Mouse (Mus musculus): ENCODE results near the gene Adh1. TPM values are rescaled to one million over a fixed set of nuclear protein-coding genes. Genes with fewer than 3 reads are reported as not detected.

Adh1 gene
- total and polyA plus RNA-seq, 2 experiments from 2014 or later = 10.8 to 73.9 TPM

GRCm38 (mm10) chr3:138305486-138306289, 44.9 kb downstream of the Adh1 start:
- H3K9ac ChIP-seq (replicated peaks; ENCODE audit: low read depth, low read length) = no peak overlapping the region
- H3K9me3 ChIP-seq (replicated peaks; ENCODE audit: control insufficient read depth, low read length) = no peaks in the 10 kb centered on the region
- H3K4me3 ChIP-seq (ENCODE audit: low read depth, low read length) = no peak overlapping the region
- no peak overlapping the region for H3K27ac ChIP-seq (ENCODE audit: low read depth)
- no peaks in the 10 kb centered on the region for H3K36me3 ChIP-seq (replicated peaks; ENCODE audit: control insufficient read depth, insufficient read depth, low read length)
- 74% methylated on average over 10 of the region's 10 CpGs for WGBS
- peaks cover 9% of the 10 kb centered on the region; the same call in 1 of the 2 replicates for H3K4me1 ChIP-seq (ENCODE audit: control insufficient read depth, insufficient read depth)
- no peak for ATAC-seq (ENCODE audit: insufficient read depth, low read depth)
- H3K4me2 ChIP-seq (ENCODE audit: low read depth, low read length) = no peak overlapping the region
- no peak for DNase-seq (ENCODE audit: low spot score)
- no peak for TF ChIP-seq EP300 (IDR thresholded peaks at IDR 0.05; ENCODE audit: low read depth)
- no peak for TF ChIP-seq CTCF (IDR thresholded peaks at IDR 0.05; ENCODE audit: low read depth)
- no peaks in the 10 kb centered on the region for H3K27me3 ChIP-seq (ENCODE audit: control insufficient read depth, insufficient read depth, low read length)

GRCm38 (mm10) chr3:138306290-138306683, 45.5 kb downstream of the Adh1 start:
- no peak for ATAC-seq (ENCODE audit: insufficient read depth, low read depth)
- 35% methylated on average over 8 of the region's 8 CpGs for WGBS
- TF ChIP-seq EP300 (IDR thresholded peaks at IDR 0.05; ENCODE audit: low read depth) (no peak), CTCF (IDR thresholded peaks at IDR 0.05; ENCODE audit: low read depth) (no peak)

GRCm38 (mm10) chr3:138309910-138310309, 49.1 kb downstream of the Adh1 start:
- Histone ChIP-seq H3K27me3 (ENCODE audit: control insufficient read depth, insufficient read depth, low read length) (no peaks in the 10 kb centered on the region), H3K9ac (replicated peaks; ENCODE audit: low read depth, low read length) (no peak overlapping the region), H3K27ac (ENCODE audit: low read depth) (no peak overlapping the region), H3K4me2 (ENCODE audit: low read depth, low read length) (no peak overlapping the region), H3K4me3 (ENCODE audit: low read depth, low read length) (no peak overlapping the region), H3K4me1 (ENCODE audit: control insufficient read depth, insufficient read depth) (no peaks in the 10 kb centered on the region), H3K36me3 (replicated peaks; ENCODE audit: control insufficient read depth, insufficient read depth, low read length) (no peaks in the 10 kb centered on the region), H3K9me3 (replicated peaks; ENCODE audit: control insufficient read depth, low read length) (no peaks in the 10 kb centered on the region)
- ATAC-seq (ENCODE audit: insufficient read depth, low read depth) = no peak
- 88% methylated on average over 8 of the region's 8 CpGs for WGBS
- TF ChIP-seq CTCF (IDR thresholded peaks at IDR 0.05; ENCODE audit: low read depth) = no peak
- no peak for DNase-seq (ENCODE audit: low spot score)

More at GRCm38 (mm10) chr3:138306290-138306683, 45.5 kb downstream of the Adh1 start:
- Histone ChIP-seq H3K27me3 (ENCODE audit: control insufficient read depth, insufficient read depth, low read length) (no peaks in the 10 kb centered on the region), H3K27ac (ENCODE audit: low read depth) (no peak overlapping the region), H3K4me2 (ENCODE audit: low read depth, low read length) (0 out of 2 replicates have a peak overlapping the region, but pooled peaks have one; percentile 3), H3K36me3 (replicated peaks; ENCODE audit: control insufficient read depth, insufficient read depth, low read length) (no peaks in the 10 kb centered on the region), H3K9me3 (replicated peaks; ENCODE audit: control insufficient read depth, low read length) (no peaks in the 10 kb centered on the region), H3K9ac (replicated peaks; ENCODE audit: low read depth, low read length) (no peak overlapping the region), H3K4me1 (ENCODE audit: control insufficient read depth, insufficient read depth) (peaks cover 9% of the 10 kb centered on the region; the same call in 1 of the 2 replicates), H3K4me3 (ENCODE audit: low read depth, low read length) (no peak overlapping the region)
- DNase-seq (ENCODE audit: low spot score) = no peak

GRCm38 (mm10) chr3:138311015-138311414, 50.2 kb downstream of the Adh1 start:
- Histone ChIP-seq H3K27ac (ENCODE audit: low read depth) (no peak overlapping the region), H3K9me3 (replicated peaks; ENCODE audit: control insufficient read depth, low read length) (no peaks in the 10 kb centered on the region), H3K4me2 (ENCODE audit: low read depth, low read length) (no peak overlapping the region), H3K36me3 (replicated peaks; ENCODE audit: control insufficient read depth, insufficient read depth, low read length) (no peaks in the 10 kb centered on the region), H3K4me1 (ENCODE audit: control insufficient read depth, insufficient read depth) (no peaks in the 10 kb centered on the region), H3K9ac (replicated peaks; ENCODE audit: low read depth, low read length) (no peak overlapping the region), H3K27me3 (ENCODE audit: control insufficient read depth, insufficient read depth, low read length) (no peaks in the 10 kb centered on the region), H3K4me3 (ENCODE audit: low read depth, low read length) (no peak overlapping the region)
- 77% methylated on average over 6 of the region's 6 CpGs for WGBS
- ATAC-seq (ENCODE audit: insufficient read depth, low read depth) = no peak
- DNase-seq (ENCODE audit: low spot score) = no peak
- TF ChIP-seq EP300 (IDR thresholded peaks at IDR 0.05; ENCODE audit: low read depth) = no peak
- 0 out of 2 replicates have a peak, but pooled peaks have one; percentile 9 for TF ChIP-seq CTCF (IDR thresholded peaks at IDR 0.05; ENCODE audit: low read depth)

GRCm38 (mm10) chr3:138312965-138313364, 52.2 kb downstream of the Adh1 start, which contains the start of gene Adh6a:
Gene Adh6a, plus strand, starts transcription at chr3:138313286.
- H3K4me2 ChIP-seq (ENCODE audit: low read depth, low read length) = no peak within 1 kb of the TSS
- H3K4me1 ChIP-seq (ENCODE audit: control insufficient read depth, insufficient read depth) = no peaks in the 10 kb centered on the region
- whole genome bisulfite sequencing = 83% methylated on average over 5 of the region's 5 CpGs
- H3K4me3 ChIP-seq (ENCODE audit: low read depth, low read length) = no peak within 1 kb of the TSS
- ATAC-seq (ENCODE audit: insufficient read depth, low read depth) (no peak), DNase-seq (ENCODE audit: low spot score) (no peak)
- no peak within 1 kb of the TSS for H3K9ac ChIP-seq (replicated peaks; ENCODE audit: low read depth, low read length)
- no peak within 1 kb of the TSS for H3K27ac ChIP-seq (ENCODE audit: low read depth)
- TF ChIP-seq CTCF (IDR thresholded peaks at IDR 0.05; ENCODE audit: low read depth) (no peak), EP300 (IDR thresholded peaks at IDR 0.05; ENCODE audit: low read depth) (no peak)
- no peaks in the 10 kb centered on the region for H3K27me3 ChIP-seq (ENCODE audit: control insufficient read depth, insufficient read depth, low read length)
- no peaks in the 10 kb centered on the region for H3K9me3 ChIP-seq (replicated peaks; ENCODE audit: control insufficient read depth, low read length)
- no peaks in the 10 kb centered on the region for H3K36me3 ChIP-seq (replicated peaks; ENCODE audit: control insufficient read depth, insufficient read depth, low read length)

Data from heart, postnatal 0 days (tissue).